Mouse (Mus musculus) heart, embryonic 10.5 days (tissue): Measurements from ENCODE around the gene Cd300lg. TPM values are rescaled to one million over a fixed set of nuclear protein-coding genes. Genes with fewer than 3 reads are reported as not detected.
A peak's percentile ranks its signal among the peaks of the same experiment; 100 is the strongest.

ENCODE experiments used
- DNase-seq: peaks from one replicate; pipeline ENCODE4 v3.0.0-alpha.2; 2017; ENCODE audit warnings: low spot score
- H3K27ac ChIP-seq: fragments of 300-500 bp; sonication (generic); 2 replicates; pipeline ENCODE4 v1.5.1; 2016; ENCODE audit warnings: mild to moderate bottlenecking
- H3K27me3 ChIP-seq: fragments of 300-500 bp; sonication (generic); 2 replicates; pipeline ENCODE4 v1.6.1; 2016; ENCODE audit warnings: mild to moderate bottlenecking; ENCODE audit not compliant: poor library complexity, insufficient read depth, severe bottlenecking
- H3K36me3 ChIP-seq: fragments of 300-500 bp; sonication (generic); 2 replicates; pipeline ENCODE4 v1.6.1; 2016; ENCODE audit warnings: mild to moderate bottlenecking, moderate library complexity
- H3K4me1 ChIP-seq: fragments of 300-500 bp; sonication (generic); 2 replicates; pipeline ENCODE4 v1.6.1; 2016; ENCODE audit warnings: mild to moderate bottlenecking
- H3K4me3 ChIP-seq: fragments of 300-500 bp; sonication (generic); 2 replicates; pipeline ENCODE4 v1.5.1; 2016; ENCODE audit warnings: mild to moderate bottlenecking, moderate library complexity
- H3K9me3 ChIP-seq: fragments of 300-500 bp; sonication (generic); 2 replicates; pipeline ENCODE4 v1.6.1; 2016; ENCODE audit warnings: mild to moderate bottlenecking, moderate library complexity
- WGBS: fragments of 180-500 bp; shearing (Covaris S2); methylation state at CpG from one replicate; pipeline ENCODE4 v1.1.7; 2016; 5-methylcytosine and 5-hydroxymethylcytosine counted together
- polyA plus RNA-seq: library from polyadenylated mRNA; unstranded; fragments of >200 nt; fragmentation: Nextera tagmentation; extraction: Ambion mirVana; gene quantifications from 2 replicates; pipeline ENCODE4 v1.2.1, GENCODE M21; 2016

Gene Cd300lg
- polyA plus RNA-seq, 1 experiment from 2014 or later: 0.83 TPM

DNA sequence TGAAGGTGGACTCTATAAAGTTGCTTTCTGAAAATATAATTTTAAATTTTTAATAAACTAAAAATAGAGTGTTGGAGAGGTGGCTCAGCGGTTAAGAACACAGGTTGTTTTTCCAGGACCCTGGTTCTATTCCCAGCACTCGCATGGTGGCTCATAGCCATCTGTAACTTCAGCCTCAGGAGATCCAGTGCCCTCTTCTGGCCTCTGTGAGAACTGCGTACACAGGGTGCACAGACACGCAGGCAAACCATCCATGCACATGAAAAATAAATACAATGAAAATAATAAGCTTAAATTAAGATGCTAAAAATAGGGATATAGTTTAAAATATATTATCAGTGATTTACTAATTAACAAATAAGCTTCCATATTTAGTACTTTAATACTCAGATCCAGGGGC is 663 bp upstream of the Cd300lg start:
- H3K4me3 ChIP-seq: no peak overlapping the region
- peaks cover 2% of the 10 kb centered on the region; the same call in 1 of the 2 replicates for H3K36me3 ChIP-seq
- DNase-seq: no peak
- H3K27ac ChIP-seq: no peak overlapping the region
- WGBS: 68% methylated on average over 4 of the region's 4 CpGs
- peaks cover 3% of the 10 kb centered on the region; the same call in 1 of the 2 replicates for H3K9me3 ChIP-seq
- H3K27me3 ChIP-seq: peaks cover 12% of the 10 kb centered on the region
- H3K4me1 ChIP-seq: peaks cover 4% of the 10 kb centered on the region; the same call in 1 of the 2 replicates

DNA sequence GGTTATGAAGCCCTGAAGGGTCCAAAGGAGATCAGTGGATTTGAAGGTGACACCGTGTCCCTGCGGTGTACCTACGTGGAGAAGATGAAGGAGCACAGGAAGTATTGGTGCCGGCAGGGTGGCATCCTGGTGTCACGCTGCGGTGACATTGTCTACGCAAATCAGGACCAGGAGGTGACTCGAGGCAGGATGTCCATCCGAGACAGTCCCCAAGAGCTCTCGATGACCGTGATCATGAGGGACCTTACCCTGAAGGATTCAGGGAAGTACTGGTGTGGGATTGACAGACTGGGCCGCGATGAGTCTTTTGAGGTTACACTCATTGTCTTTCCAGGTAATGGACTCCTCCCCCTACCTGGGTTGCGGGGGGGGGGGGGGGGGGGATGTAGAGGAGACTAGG is 1.7 kb downstream of the Cd300lg start:
- Histone ChIP-seq H3K4me3 (no peak overlapping the region), H3K4me1 (peaks cover 4% of the 10 kb centered on the region; the same call in 1 of the 2 replicates), H3K9me3 (peaks cover 9% of the 10 kb centered on the region), H3K27ac (no peak overlapping the region), H3K36me3 (peaks cover 8% of the 10 kb centered on the region; the same call in 1 of the 2 replicates), H3K27me3 (peaks cover 5% of the 10 kb centered on the region)
- DNase-seq: no peak
- WGBS: 89% methylated on average over 13 of the region's 14 CpGs

DNA sequence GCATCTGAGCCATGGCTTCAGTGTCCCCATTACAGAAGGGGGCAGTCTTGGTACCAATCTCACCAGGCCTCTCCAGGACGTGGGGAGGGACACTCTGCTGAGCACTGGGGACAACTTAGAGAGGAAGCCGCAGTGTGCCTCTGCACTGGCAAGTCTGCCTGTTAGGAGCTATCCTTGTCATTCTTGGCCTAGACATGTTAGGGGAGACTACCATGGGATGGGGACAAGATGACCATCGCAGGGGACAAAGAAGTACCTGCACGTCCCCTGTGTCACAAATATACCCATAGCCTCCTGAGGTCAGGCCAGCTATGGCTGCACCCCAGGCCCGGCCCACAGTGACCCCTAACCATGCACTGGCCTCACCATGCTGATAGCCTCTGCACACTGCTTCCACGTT is 2.1 kb downstream of the Cd300lg start:
- H3K27me3 ChIP-seq: 0 out of 2 replicates have a peak, but pooled peaks cover under 1% of the 10 kb centered on the region

DNA sequence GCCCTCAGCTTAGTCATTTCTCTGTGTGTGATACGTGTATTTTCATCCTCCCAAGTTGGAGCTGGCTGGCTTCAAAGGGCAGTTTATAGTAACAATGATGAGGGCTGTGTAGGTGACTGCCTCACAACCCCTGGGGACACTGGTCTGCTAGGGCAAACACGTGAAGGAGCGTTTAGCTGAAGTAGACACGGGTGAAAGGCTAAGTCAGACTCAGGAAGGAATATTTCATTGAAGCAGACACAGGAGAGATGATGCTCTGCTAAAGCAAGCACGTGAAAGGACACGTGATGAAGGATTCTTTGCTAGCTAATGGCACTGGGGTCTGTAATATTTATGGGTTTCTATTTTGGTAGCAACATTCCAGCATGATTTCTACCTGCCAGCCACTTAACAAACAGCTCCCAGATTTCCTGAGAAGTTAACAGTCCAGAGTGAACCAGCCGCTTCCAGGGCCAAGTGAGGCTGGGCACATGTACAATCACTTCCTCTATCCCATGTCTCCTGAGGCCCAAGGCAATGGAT is 3.4 kb downstream of the Cd300lg start:
- no peak for DNase-seq
- WGBS: 83% methylated on average over 7 of the region's 7 CpGs
- Histone ChIP-seq H3K36me3 (peaks cover 8% of the 10 kb centered on the region; the same call in 1 of the 2 replicates), H3K27me3 (no peaks in the 10 kb centered on the region), H3K4me3 (no peak overlapping the region), H3K9me3 (peaks cover 9% of the 10 kb centered on the region), H3K4me1 (peaks cover under 1% of the 10 kb centered on the region; the same call in 1 of the 2 replicates), H3K27ac (no peak overlapping the region)

More for the DNA sequence above, 2.1 kb downstream of the Cd300lg start:
- WGBS: 81% methylated on average over 6 of the region's 6 CpGs
- H3K4me3 ChIP-seq: no peak overlapping the region
- peaks cover 9% of the 10 kb centered on the region for H3K9me3 ChIP-seq
- DNase-seq: no peak
- no peak overlapping the region for H3K27ac ChIP-seq
- H3K4me1 ChIP-seq: peaks cover 4% of the 10 kb centered on the region; the same call in 1 of the 2 replicates
- H3K36me3 ChIP-seq: peaks cover 8% of the 10 kb centered on the region; the same call in 1 of the 2 replicates

DNA sequence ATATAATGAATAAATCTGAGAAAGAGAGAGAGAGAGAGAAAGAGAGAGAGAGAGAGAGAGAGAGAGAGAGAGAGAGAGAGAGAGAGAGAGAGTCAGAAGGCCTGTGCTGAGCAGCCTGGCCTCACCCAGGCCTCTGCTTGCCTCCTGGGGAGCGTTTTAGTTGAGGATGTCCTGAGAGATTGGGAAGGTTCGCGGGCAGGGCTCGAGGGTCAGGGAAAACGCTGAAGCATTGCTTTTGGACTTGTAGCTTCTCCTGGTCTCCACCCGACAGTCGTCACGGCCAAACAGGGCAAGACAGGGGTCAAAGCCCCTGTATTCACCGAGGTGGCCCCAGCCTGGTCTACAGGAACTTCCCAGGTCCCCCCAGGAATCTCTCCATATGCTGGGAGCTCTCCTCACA is 5.3 kb downstream of the Cd300lg start:
- no peak overlapping the region for H3K4me3 ChIP-seq
- H3K36me3 ChIP-seq: peaks cover 8% of the 10 kb centered on the region; the same call in 1 of the 2 replicates
- peaks cover 9% of the 10 kb centered on the region for H3K9me3 ChIP-seq
- no peak overlapping the region for H3K27ac ChIP-seq
- DNase-seq: no peak
- 76% methylated on average over 9 of the region's 9 CpGs for WGBS
- no peaks in the 10 kb centered on the region for H3K27me3 ChIP-seq
- 0 out of 2 replicates have a peak, but pooled peaks cover 5% of the 10 kb centered on the region for H3K4me1 ChIP-seq

DNA sequence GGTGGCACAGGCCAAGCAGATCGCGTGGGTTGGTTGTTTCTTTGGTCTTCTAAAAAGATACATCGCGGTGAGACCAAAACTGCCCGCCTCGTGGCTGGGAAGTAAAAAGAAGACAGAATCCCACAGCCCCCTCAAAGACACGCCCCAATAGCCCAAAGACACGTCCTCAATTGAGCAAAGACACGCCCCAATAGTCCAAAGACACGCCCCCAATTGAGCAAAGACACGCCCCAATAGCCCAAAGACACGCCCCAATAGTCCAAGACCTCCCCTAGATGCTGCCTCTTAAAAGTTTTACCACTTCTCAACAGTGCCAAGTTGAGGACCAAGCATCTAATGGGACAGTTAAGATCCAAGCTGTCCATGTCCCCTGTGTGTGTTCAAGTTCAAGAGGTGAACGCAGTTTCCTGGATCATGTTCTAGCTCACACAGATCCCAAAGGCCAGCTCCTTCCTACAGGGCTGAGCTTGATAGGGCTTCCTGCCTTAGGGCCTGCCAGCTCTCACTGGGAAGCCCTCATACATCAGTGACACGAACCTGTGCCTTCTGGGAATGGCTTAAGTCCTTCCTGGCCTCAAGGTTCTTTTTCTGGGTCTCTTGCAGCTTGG is 8.7 kb downstream of the Cd300lg start:
- Histone ChIP-seq H3K36me3 (peaks cover 8% of the 10 kb centered on the region; the same call in 1 of the 2 replicates), H3K4me3 (no peak overlapping the region), H3K27me3 (peaks cover 20% of the 10 kb centered on the region; the same call in 1 of the 2 replicates), H3K27ac (0 out of 2 replicates have a peak overlapping the region, but pooled peaks have one; percentile 60), H3K9me3 (peaks cover 9% of the 10 kb centered on the region), H3K4me1 (peaks cover 11% of the 10 kb centered on the region; the same call in 1 of the 2 replicates)
- DNase-seq: no peak
- 52% methylated on average over 14 of the region's 14 CpGs for WGBS

DNA sequence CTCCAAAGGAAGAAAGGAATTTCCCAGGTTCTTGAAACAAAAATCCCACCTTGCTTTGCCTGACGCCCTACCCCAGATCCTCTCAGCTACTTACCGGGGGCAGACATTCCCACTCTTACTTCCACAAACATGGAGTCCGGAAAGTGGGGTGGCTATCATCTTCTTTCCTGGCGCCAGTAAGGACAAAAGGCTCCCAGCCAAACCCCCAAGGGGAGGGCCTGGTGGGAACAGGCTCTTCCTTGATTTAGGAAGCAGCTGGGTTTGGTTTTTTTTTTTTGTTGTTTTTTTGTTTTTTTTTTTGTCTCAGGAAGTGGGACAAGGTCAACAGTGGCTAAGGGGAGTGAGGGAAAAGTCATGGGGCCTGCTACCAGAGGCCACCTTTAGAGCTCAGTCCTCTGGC is 10.2 kb downstream of the Cd300lg start:
- peaks cover 11% of the 10 kb centered on the region; the same call in 1 of the 2 replicates for H3K4me1 ChIP-seq
- no peaks in the 10 kb centered on the region for H3K9me3 ChIP-seq
- peaks cover 20% of the 10 kb centered on the region; the same call in 1 of the 2 replicates for H3K27me3 ChIP-seq
- 0 out of 2 replicates have a peak overlapping the region, but pooled peaks have one; percentile 18 for H3K4me3 ChIP-seq
- DNase-seq: no peak
- no peaks in the 10 kb centered on the region for H3K36me3 ChIP-seq
- H3K27ac ChIP-seq: peak overlapping the region; percentile 72
- 48% methylated on average over 4 of the region's 4 CpGs for WGBS

DNA sequence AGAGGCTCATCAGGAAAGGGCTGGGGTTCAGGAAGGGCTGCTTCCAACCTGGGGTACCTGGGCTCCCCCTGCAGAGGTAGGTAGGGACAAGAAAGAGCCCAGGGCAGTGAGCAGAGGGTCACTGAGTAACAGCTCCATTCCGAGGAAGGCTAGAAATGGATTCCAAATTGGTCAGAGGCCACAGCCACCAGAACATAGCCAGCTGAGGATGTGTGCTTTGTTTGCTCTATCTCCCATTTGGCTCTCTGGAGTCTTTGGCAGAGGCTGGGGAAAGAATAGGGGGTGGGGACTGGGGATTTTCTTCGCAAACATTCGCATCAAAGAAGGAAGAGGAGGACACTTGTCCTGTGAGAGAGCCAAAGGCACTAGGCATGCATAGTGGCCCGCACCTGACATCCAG is 10.6 kb downstream of the Cd300lg start:
- Histone ChIP-seq H3K9me3 (no peaks in the 10 kb centered on the region), H3K27ac (peak overlapping the region; percentile 72), H3K27me3 (peaks cover 20% of the 10 kb centered on the region; the same call in 1 of the 2 replicates), H3K36me3 (no peaks in the 10 kb centered on the region), H3K4me3 (no peak overlapping the region), H3K4me1 (peaks cover 11% of the 10 kb centered on the region; the same call in 1 of the 2 replicates)
- no peak for DNase-seq
- 53% methylated on average over 4 of the region's 4 CpGs for WGBS

DNA sequence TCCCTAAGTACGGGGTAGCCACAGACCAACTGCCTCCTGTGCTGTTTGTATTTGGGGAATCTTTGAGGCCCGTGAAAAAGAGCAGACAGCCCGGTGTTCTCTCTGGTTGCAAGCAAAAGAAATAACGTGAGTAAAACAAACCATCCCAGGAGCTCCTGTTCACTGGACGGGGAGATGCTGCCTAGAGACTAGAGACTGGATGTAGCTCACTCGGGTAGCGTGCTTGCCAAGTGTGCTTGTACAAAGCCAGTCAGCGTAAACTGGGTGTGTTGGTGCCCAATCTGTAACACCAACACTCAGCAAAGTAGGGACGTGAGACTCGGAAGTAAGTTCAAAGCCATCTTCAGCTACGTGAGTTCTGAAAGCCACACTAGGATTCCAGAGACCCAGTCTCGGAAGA is 11.4 kb downstream of the Cd300lg start:
- Histone ChIP-seq H3K4me1 (peaks cover 11% of the 10 kb centered on the region; the same call in 1 of the 2 replicates), H3K27ac (peak overlapping the region; percentile 72; the same call in 1 of the 2 replicates), H3K27me3 (peaks cover 20% of the 10 kb centered on the region; the same call in 1 of the 2 replicates), H3K4me3 (no peak overlapping the region), H3K36me3 (no peaks in the 10 kb centered on the region), H3K9me3 (no peaks in the 10 kb centered on the region)
- DNase-seq: no peak
- WGBS: 83% methylated on average over 12 of the region's 12 CpGs

DNA sequence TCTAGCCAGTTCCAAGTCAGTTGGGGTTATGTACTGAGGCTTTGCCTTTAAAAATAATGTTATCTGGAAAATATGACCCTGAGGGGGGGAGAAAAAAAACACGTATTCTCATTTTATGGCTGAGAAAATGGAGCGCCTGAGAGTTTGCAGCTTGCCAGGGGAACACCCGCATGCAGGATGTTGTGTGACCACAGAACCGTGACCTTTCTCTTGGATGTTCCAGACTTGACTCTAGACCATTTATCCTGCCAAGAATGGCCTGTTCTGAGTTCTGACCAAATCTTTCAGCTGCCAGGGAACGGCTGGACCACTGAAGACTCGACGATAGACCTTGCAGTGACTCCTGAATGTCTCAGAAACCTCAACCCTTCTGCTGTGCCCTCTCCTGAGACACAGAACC is 11.9 kb downstream of the Cd300lg start:
- no peak for DNase-seq

DNA sequence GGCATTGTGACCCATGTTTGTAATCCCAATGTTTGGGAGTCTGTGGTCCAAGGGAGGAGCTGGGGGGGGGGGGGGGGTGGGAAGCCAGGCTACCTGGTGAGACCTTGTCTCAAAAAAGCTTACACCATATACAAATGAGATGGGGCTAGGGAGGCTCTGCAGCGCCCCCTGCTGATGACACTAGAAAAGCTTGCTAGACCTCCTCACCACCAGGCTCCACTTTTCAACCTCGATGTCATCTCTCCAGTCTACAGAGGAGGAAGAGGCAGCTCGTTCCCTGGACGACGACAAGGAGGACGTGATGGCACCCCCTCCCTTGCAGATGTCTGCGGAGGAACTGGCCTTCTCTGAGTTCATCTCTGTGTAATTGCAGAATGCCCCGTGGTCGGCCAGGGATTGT is 12.5 kb downstream of the Cd300lg start:
- no peak overlapping the region for H3K4me3 ChIP-seq
- no peak overlapping the region for H3K27ac ChIP-seq
- no peak for DNase-seq
- H3K27me3 ChIP-seq: peaks cover 26% of the 10 kb centered on the region
- WGBS: 26% methylated on average over 9 of the region's 9 CpGs
- H3K9me3 ChIP-seq: no peaks in the 10 kb centered on the region
- H3K4me1 ChIP-seq: peaks cover 11% of the 10 kb centered on the region; the same call in 1 of the 2 replicates
- H3K36me3 ChIP-seq: peaks cover 8% of the 10 kb centered on the region

More for the DNA sequence above, 11.9 kb downstream of the Cd300lg start:
- H3K27me3 ChIP-seq: peaks cover 20% of the 10 kb centered on the region
- H3K27ac ChIP-seq: no peak overlapping the region
- WGBS: 72% methylated on average over 7 of the region's 7 CpGs
- H3K36me3 ChIP-seq: 0 out of 2 replicates have a peak, but pooled peaks cover 1% of the 10 kb centered on the region
- H3K4me1 ChIP-seq: peaks cover 11% of the 10 kb centered on the region; the same call in 1 of the 2 replicates
- no peaks in the 10 kb centered on the region for H3K9me3 ChIP-seq
- H3K4me3 ChIP-seq: no peak overlapping the region

DNA sequence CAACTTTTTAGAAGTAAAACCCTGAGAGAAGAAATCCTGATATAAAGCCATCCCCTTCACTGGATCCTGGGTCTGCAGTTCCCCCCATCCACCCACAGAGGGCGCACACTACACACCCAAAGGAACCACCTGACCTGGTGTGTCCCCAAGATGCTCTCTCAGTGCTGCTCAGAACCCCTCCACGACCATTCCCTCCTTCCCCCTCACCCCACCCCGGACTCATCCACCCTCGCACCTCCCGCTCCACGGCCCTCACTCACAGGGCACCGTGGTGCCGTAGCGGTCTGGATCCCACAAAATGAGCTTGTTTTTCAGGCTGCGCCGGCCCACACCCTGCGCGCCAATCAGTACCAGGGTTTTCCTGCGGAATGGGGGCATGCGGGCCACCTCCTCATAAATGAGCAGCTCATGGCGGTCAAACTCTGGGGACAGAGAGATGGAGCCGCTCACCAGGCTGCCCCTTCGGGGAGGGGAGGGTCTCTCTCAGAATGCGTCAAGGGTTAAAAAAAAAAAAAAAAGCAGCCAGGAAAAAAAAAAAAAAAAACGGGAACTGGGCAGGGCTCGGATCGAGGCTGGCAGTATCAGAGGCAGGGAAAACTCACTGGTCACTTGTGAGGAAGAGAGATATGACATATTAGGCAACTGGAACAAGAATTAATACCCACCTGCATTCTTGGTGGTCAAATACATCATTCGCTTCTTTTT is 20.1 kb downstream of the Cd300lg start:
- DNase-seq: peak; percentile 91
- Histone ChIP-seq H3K4me1 (peaks cover 19% of the 10 kb centered on the region), H3K4me3 (peak overlapping the region; percentile 63), H3K27ac (no peak overlapping the region), H3K36me3 (peaks cover 45% of the 10 kb centered on the region), H3K9me3 (no peaks in the 10 kb centered on the region), H3K27me3 (peaks cover 42% of the 10 kb centered on the region)
- 5% methylated on average over 23 of the region's 23 CpGs for WGBS
